Mouse (Mus musculus) cerebellum, adult 2 months (tissue): Measurements from ENCODE around the gene Thap12. TPM values are rescaled to one million over a fixed set of nuclear protein-coding genes. Genes with fewer than 3 reads are reported as not detected.
A peak's percentile ranks its signal among the peaks of the same experiment; 100 is the strongest.

ENCODE experiments used
- DNase-seq, 2 experiments: peaks; one replicate each; pipeline ENCODE4 v3.0.0; 2021
- H3K27ac ChIP-seq: fragments of 200-500 bp; 2 replicates; pipeline ENCODE4 v1.5.1; 2012; ENCODE audit warnings: low read length, control low read depth, inconsistent platforms; ENCODE audit not compliant: insufficient read depth
- H3K27me3 ChIP-seq: fragments of 200-500 bp; 2 replicates; pipeline ENCODE4 v1.6.1; 2012; ENCODE audit warnings: inconsistent platforms, mild to moderate bottlenecking, low read length, moderate library complexity; ENCODE audit not compliant: control insufficient read depth, insufficient read depth
- H3K4me1 ChIP-seq: fragments of 200-500 bp; 2 replicates; pipeline ENCODE4 v1.6.1; 2011; ENCODE audit warnings: low read length; ENCODE audit not compliant: control insufficient read depth, insufficient read depth
- H3K4me3 ChIP-seq: fragments of 200-500 bp; replicated peaks from 2 replicates; pipeline ENCODE3; 2011; ENCODE audit warnings: mild to moderate bottlenecking, low read depth, low read length, control low read depth; ENCODE audit not compliant: insufficient read depth
- CTCF ChIP-seq: fragments of 200-500 bp; IDR thresholded peaks from 2 replicates; pipeline ENCODE4 v1.5.1; 2011; ENCODE audit warnings: low read depth, mild to moderate bottlenecking, control low read depth, low read length, moderate library complexity, borderline replicate concordance; ENCODE audit not compliant: insufficient read depth
- POLR2A ChIP-seq: fragments of 200-500 bp; IDR thresholded peaks from 2 replicates; pipeline ENCODE4 v1.6.1; 2011; ENCODE audit warnings: low read length, control low read depth, borderline replicate concordance; ENCODE audit not compliant: insufficient read depth
- WGBS: fragments of 180-500 bp; shearing (Covaris S2); methylation state at CpG from one replicate; pipeline ENCODE4 v1.1.7; 2018; 5-methylcytosine and 5-hydroxymethylcytosine counted together
- polyA plus RNA-seq: library from polyadenylated mRNA; depleted of rRNA; stranded (reverse); fragments of >200 nt; gene quantifications from 2 replicates; pipeline ENCODE4 v1.2.3, GENCODE M21; 2012

Gene Thap12
- polyA plus RNA-seq, 1 experiment: 46.0 TPM

DNA sequence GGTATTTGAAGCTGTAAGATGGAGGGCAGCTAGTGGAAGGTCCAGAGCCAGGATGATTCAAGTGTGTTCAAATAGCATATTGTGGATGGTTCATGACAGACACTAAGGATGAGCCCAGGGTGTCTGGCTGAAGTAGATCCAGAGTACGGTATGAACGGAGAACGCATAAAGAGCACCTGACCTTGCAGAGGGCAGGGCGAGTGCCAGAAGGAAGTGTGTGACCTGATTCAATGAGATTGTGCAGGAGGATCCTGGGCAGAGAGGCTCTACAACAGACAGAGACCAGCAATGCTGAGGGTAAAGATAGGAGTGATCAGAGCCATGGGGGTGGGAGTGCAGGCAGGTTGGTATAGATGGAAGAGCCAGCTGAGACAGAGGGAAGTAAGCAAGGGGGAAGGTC, 32.1 kb upstream of the Thap12 start:
- no peak overlapping the region for H3K27ac ChIP-seq
- no peak overlapping the region for H3K4me3 ChIP-seq
- no peak for TF ChIP-seq POLR2A
- TF ChIP-seq CTCF: no peak
- 86% methylated on average over 4 of the region's 4 CpGs for WGBS
- DNase-seq: no peak
- no peaks in the 10 kb centered on the region for H3K27me3 ChIP-seq
- no peaks in the 10 kb centered on the region for H3K4me1 ChIP-seq

DNA sequence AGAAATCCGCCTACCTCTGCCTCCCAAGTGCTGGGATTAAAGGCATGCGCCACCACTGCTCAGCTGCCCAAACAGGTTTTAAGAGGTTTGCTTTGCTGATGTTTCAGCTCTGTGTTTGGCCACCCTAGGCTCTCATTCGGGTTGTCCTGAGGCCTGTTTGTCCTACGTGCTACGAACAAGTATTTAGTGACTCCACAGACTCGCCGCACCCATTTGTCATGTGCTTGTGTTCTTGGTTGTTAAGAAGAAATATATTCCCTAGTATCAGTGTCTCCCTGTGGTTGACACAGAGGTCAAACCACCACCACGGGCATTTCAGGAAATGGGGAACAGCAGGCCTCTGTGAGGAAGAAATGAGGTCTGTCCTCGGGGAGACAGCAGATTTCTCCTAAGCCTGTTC, 31.5 kb upstream of the Thap12 start:
- H3K4me1 ChIP-seq: no peaks in the 10 kb centered on the region
- no peak for DNase-seq
- WGBS: 87% methylated on average over 9 of the region's 9 CpGs
- H3K27me3 ChIP-seq: no peaks in the 10 kb centered on the region
- TF ChIP-seq POLR2A (no peak), CTCF (no peak)
- no peak overlapping the region for H3K27ac ChIP-seq
- no peak overlapping the region for H3K4me3 ChIP-seq

DNA sequence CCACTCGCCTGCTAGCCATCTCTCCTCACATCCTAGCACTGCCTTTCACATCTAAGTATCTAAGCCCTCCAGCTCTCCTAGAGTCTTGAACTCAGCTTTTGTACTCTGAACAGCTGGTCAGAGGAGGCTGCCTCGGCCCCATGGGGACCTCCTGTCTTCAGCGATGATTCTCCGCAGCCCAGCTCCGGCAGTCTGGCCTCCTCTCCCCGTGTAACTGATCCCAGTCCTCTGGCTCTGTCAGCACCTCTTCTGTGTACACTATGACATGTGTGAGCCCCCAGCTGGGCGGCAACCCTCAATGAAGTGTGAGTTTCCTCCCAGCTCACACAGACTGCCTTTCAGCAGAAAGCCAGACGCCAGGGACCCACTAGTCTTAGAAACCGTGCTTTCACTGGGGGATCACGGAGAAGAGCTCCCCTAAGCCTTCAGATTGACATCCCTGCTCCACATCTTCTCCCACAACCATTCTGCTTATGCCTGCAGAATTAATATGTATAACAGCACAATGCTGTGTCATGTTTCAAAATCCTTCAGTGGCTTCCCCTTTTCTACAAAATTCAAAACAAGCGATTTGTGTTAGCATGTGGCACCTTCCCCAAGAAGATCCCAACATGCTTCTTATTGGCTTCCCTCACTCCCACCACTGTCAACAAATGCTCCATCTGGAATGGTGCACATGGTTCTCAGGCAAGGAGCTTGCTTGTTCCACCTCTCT, 30.5 kb upstream of the Thap12 start:
- Histone ChIP-seq H3K27ac (no peak overlapping the region), H3K27me3 (no peaks in the 10 kb centered on the region), H3K4me3 (no peak overlapping the region), H3K4me1 (no peaks in the 10 kb centered on the region)
- TF ChIP-seq POLR2A: no peak
- no peak for TF ChIP-seq CTCF
- WGBS: 42% methylated on average over 11 of the region's 11 CpGs
- no peak for DNase-seq

DNA sequence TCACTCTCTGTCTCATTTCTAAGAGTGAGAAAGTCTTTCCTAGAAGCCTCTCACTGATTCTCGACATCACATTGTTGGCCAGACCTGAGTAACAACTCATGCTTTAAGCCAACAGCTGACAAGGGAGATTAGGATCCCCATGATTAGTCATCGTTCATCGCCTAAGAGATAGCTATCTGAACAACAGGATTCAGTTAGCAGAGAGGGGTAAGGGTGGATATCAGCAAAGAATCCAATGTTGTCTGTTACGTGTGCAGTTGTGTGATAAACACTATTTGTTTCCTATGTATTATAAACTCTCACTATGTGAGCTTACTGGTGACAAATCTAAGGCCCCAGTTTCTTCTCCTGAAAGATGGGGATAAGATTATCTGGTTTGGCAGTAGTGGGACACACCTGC, 28.6 kb upstream of the Thap12 start:
- TF ChIP-seq POLR2A: no peak
- no peak for TF ChIP-seq CTCF
- Histone ChIP-seq H3K4me3 (no peak overlapping the region), H3K27ac (no peak overlapping the region), H3K27me3 (no peaks in the 10 kb centered on the region), H3K4me1 (no peaks in the 10 kb centered on the region)
- WGBS: 35% methylated on average over 4 of the region's 4 CpGs
- no peak for DNase-seq

DNA sequence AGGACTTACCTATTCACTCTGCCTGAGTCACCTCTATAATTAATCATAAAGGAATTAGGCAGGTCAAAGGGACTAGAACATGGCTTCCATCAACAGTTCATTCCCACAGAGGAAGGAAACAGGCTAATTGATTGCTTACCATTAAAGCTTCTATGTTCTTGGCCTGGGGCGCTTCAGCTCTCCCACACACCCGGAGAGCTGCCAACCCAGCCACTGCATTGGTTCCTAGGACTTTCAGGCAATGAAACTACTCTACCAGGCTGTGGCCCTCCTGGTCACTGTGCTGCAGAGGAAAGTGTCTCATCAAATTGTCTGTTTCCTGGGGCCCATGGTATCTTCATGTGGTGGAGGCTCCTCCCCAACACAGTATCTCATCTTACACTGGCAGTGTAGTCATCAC, 25.4 kb upstream of the Thap12 start:
- 94% methylated on average over 2 of the region's 2 CpGs for WGBS
- TF ChIP-seq POLR2A: no peak
- TF ChIP-seq CTCF: no peak
- H3K4me3 ChIP-seq: no peak overlapping the region
- DNase-seq: no peak
- H3K27ac ChIP-seq: no peak overlapping the region
- H3K4me1 ChIP-seq: no peaks in the 10 kb centered on the region
- H3K27me3 ChIP-seq: no peaks in the 10 kb centered on the region

DNA sequence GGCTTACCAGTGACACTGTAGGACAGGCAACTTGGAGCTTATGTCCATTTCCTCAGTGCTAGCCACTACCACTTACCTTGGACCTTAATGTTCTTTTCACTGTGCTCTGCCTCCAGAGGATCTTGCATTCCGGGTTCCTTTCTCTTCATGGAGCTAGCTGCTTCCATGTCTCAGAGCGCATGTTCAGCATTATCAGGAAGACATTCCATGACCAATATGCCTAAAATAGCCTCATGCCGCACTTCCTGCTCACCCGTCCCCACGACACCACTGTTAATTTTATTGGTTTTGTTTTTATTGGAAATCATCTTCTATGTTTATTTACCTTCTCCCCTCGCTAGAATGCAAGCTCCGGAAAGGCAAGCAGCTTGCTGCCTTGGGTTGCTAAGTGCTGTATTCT, 24.5 kb upstream of the Thap12 start:
- no peak for DNase-seq
- WGBS: 84% methylated on average over 7 of the region's 7 CpGs
- Histone ChIP-seq H3K4me3 (no peak overlapping the region), H3K27ac (no peak overlapping the region), H3K4me1 (no peaks in the 10 kb centered on the region), H3K27me3 (no peaks in the 10 kb centered on the region)
- no peak for TF ChIP-seq POLR2A
- TF ChIP-seq CTCF: no peak

DNA sequence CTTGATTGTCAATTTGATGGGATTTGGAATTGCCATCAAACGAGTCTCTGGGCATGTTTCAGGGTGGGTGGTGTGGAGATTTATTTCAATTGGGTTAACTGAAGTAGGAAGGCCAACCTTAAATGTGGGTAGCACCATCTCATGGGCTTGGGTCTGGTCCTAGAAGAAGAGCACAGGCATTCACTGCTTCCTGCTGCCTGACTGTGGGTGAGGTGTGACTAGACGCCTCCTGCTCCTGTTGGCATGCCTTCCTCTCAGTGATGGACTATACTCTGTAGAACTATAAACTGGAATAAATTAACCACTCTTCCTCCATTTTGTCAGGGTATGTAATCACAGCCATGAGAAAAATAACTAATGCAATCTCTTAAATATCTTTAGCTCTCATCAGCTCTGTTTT, 22.2 kb upstream of the Thap12 start:
- DNase-seq: no peak
- no peak overlapping the region for H3K4me3 ChIP-seq
- WGBS: 56% methylated on average over 2 of the region's 2 CpGs

DNA sequence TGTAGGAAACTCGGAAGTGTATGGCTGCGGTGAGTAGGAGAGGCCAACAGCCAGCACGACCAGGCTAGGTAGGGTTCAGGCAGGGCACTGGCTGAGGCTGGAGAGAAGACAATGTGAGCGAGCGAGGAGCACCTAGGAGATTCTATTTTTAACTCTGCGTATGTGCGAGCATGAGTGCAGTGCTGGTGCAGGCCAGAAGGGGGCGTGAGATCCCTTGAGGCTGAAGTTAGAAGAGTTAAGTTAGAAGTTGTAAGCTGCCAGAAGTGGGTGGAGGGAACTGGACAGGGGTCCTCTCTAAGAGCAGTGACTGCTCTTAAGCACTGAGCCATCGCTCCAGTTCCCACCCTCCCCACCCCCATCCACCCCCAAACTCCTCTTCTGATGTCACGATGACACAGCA, 20.1 kb upstream of the Thap12 start:
- H3K4me1 ChIP-seq: no peaks in the 10 kb centered on the region
- WGBS: 93% methylated on average over 10 of the region's 10 CpGs
- TF ChIP-seq POLR2A: no peak
- no peak for TF ChIP-seq CTCF
- DNase-seq: no peak
- H3K27me3 ChIP-seq: no peaks in the 10 kb centered on the region
- no peak overlapping the region for H3K27ac ChIP-seq
- H3K4me3 ChIP-seq: no peak overlapping the region

More for the DNA sequence above, 22.2 kb upstream of the Thap12 start:
- no peak overlapping the region for H3K27ac ChIP-seq
- H3K4me1 ChIP-seq: no peaks in the 10 kb centered on the region
- no peaks in the 10 kb centered on the region for H3K27me3 ChIP-seq
- TF ChIP-seq POLR2A (no peak), CTCF (no peak)

DNA sequence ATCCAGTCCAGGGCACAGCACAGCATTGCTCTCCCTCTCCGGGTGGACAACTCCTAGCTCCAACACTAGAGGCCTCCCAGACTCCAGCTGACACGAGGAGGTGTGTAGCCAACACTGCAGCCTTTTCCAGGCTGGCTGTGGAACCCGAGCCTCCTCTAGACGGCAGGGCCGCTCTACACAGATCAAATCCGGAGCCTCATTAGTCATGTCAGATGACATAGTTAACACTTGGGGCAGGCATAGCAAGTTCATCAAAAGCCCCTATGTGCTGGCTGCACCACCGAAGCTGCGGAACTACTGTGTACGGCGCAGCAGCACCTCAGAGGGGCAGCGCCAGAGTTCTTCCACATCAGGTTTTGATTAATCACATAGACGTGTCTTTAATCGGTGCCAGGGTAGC, 17.0 kb upstream of the Thap12 start:
- Histone ChIP-seq H3K4me1 (no peaks in the 10 kb centered on the region), H3K4me3 (no peak overlapping the region), H3K27ac (no peak overlapping the region), H3K27me3 (no peaks in the 10 kb centered on the region)
- WGBS: 40% methylated on average over 13 of the region's 13 CpGs
- no peak for DNase-seq
- TF ChIP-seq POLR2A (no peak), CTCF (peak; percentile 20; the same call in 1 of the 2 replicates)
